8 mouse cellular contexts compared by ENCODE assay signal in the genomic region with DNA sequence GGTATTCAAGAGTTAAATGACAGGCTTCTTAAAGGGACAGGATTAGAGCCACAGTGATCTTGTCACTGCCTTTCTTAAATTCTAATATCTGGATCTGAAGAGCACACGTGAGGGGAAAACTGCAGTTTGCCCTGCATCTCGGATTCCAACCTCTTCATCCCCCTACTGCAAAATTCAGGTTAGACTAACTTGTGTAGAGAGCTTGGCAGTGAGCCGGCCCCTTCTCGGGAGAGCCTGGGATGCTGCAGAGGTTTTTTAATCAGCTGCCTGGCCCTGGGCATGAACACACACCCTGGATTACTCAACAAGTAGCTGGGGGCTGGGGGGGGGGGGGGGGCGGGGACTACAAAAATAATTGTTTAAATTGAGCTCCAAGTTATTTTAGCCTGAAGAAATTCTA.
DNase-seq lines count a peak whose midpoint lies in the region; ATAC-seq and TF ChIP-seq lines count a peak whose summit lies in the region.

No protein-coding gene starts in this region.

- H3K36me3 ChIP-seq in lung, embryonic 15.5 days = no peaks in the 10 kb centered on the region
- no peaks in the 10 kb centered on the region for H3K36me3 ChIP-seq in lung, postnatal 0 days (ENCODE audit: insufficient read depth, low read length)
- H3K36me3 ChIP-seq in limb, embryonic 12.5 days = no peaks in the 10 kb centered on the region

- H3K9me3 ChIP-seq in lung, embryonic 15.5 days = no peaks in the 10 kb centered on the region
- H3K9me3 ChIP-seq in lung, postnatal 0 days (ENCODE audit: low read length) = no peaks in the 10 kb centered on the region
- H3K9me3 ChIP-seq in limb, embryonic 12.5 days = no peaks in the 10 kb centered on the region

- peak overlapping the region; percentile 39; the same call in 1 of the 2 replicates for H3K9ac ChIP-seq in lung, embryonic 15.5 days
- no peak overlapping the region for H3K9ac ChIP-seq in lung, postnatal 0 days (replicated peaks; ENCODE audit: low read depth)
- H3K9ac ChIP-seq in limb, embryonic 12.5 days (replicated peaks) = peak overlapping the region; percentile 50; the same call in 1 of the 2 replicates

- H3K4me3 ChIP-seq in lung, embryonic 15.5 days = peak overlapping the region; percentile 12; the same call in 1 of the 2 replicates
- no peak overlapping the region for H3K4me3 ChIP-seq in lung, postnatal 0 days (ENCODE audit: low read depth, low read length)
- no peak overlapping the region for H3K4me3 ChIP-seq in limb, embryonic 12.5 days (replicated peaks)

- H3K27ac ChIP-seq in lung, embryonic 15.5 days = peak overlapping the region; percentile 90
- H3K27ac ChIP-seq in lung, postnatal 0 days (ENCODE audit: low read length) = no peak overlapping the region
- H3K27ac ChIP-seq in limb, embryonic 12.5 days = 0 out of 2 replicates have a peak overlapping the region, but pooled peaks have one; percentile 3

- peaks cover 30% of the 10 kb centered on the region for H3K4me1 ChIP-seq in lung, embryonic 15.5 days
- peaks cover 21% of the 10 kb centered on the region; the same call in 1 of the 2 replicates for H3K4me1 ChIP-seq in lung, postnatal 0 days (ENCODE audit: insufficient read depth, low read depth, low read length)
- peaks cover 4% of the 10 kb centered on the region for H3K4me1 ChIP-seq in limb, embryonic 12.5 days (replicated peaks)

- no peak for ATAC-seq in lung, embryonic 15.5 days (ENCODE audit: borderline replicate concordance, extremely low read depth, low FRiP score, low TSS enrichment)
- ATAC-seq in lung, postnatal 0 days = no peak
- peak; percentile 41; the same call in 1 of the 2 replicates for ATAC-seq in limb, embryonic 12.5 days (ENCODE audit: insufficient number of reproducible peaks, insufficient read depth, low FRiP score, low TSS enrichment, low read depth)

- intact Hi-C loops in gastrocnemius, postnatal 14 days (cut with DNase I; ENCODE audit: low total_unique reads) = loop anchor here (10.0 kb wide), 1 partner anchor 538 kb away; no protein-coding TSS in a partner anchor

- TF ChIP-seq CTCF in lung, postnatal 0 days (IDR thresholded peaks at IDR 0.05) = no peak

- TF ChIP-seq EP300 in lung, postnatal 0 days (IDR thresholded peaks at IDR 0.05) = no peak

- H3K4me2 ChIP-seq in lung, embryonic 15.5 days = peak overlapping the region; percentile 48
- no peak overlapping the region; the same call in 1 of the 2 replicates for H3K4me2 ChIP-seq in lung, postnatal 0 days (replicated peaks; ENCODE audit: low read depth, low read length)
- peak overlapping the region; percentile 53 for H3K4me2 ChIP-seq in limb, embryonic 12.5 days

- WGBS in lung, embryonic 15.5 days = 12% methylated on average over 5 of the region's 5 CpGs
- 23% methylated on average over 4 of the region's 5 CpGs for WGBS in lung, postnatal 0 days
- 27% methylated on average over 5 of the region's 5 CpGs for WGBS in limb, embryonic 12.5 days

- DNase-seq in lung, postnatal 0 days (ENCODE audit: low spot score) = no peak
- DNase-seq in gastrocnemius, postnatal 14 days = peak; percentile 43
- peak; percentile 26 for DNase-seq in skeletal muscle tissue, adult 2 months (ENCODE audit: low read depth, low spot score)
- no peak for DNase-seq in spleen, postnatal 4 days (ENCODE audit: low spot score in 2 of 2)
- no peak for DNase-seq in embryo, embryonic 11 days
- no peak for DNase-seq in adrenal gland, postnatal 10 days

- H3K27me3 ChIP-seq in lung, embryonic 15.5 days = no peaks in the 10 kb centered on the region
- no peaks in the 10 kb centered on the region for H3K27me3 ChIP-seq in lung, postnatal 0 days (replicated peaks; ENCODE audit: insufficient read depth, low read length)
- H3K27me3 ChIP-seq in limb, embryonic 12.5 days = no peaks in the 10 kb centered on the region

Comparison
In these comparisons a context has a peak if more than half of its experiments do, and no peak if none do; other contexts are left out.
1. DNase-seq: peak in gastrocnemius, postnatal 14 days (single experiment) and skeletal muscle tissue, adult 2 months (single experiment); none in lung, postnatal 0 days (single experiment), spleen, postnatal 4 days (0 of 2), embryo, embryonic 11 days (single experiment) and adrenal gland, postnatal 10 days (single experiment).